ENCODE assay signal across 21 mouse cellular contexts in the genomic region with DNA sequence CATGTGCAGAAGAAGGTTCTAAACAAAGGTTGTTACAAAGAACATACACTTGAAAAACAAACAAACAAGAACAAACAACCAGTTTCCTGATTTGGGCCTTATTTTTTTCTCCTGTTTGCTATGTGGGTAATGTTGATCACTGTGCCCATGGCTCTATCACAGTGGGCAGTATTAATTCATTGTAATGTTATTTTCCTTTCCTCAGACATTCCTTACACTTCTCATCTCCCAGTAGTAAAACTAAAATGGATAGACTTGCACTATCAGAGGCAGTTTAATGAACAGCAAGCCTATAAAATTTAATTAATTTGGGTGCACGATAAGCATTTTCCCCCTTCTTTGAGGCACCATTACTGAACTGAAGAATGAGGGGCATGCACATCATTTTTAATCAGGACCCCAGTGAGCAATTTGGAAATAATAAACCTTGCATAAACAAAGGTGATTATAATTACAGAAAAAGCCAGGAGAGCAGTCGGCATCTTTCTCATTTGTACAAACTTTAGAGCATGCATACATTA.
"Had no signal": no experiment of that assay in that cellular context is flagged by ENCODE, and none has a peak within 500 bp of the region (broad histone marks: within the 10 kb centered on the region; RNA-seq: fewer than 3 reads in every experiment).

No protein-coding gene starts in this region.

- H3K27ac ChIP-seq: liver, embryonic 13.5 days; liver, embryonic 15.5 days; lung, embryonic 15.5 days; macrophage; stomach, embryonic 15.5 days; stomach, postnatal 0 days had no signal

- H3K36me3 ChIP-seq: liver, embryonic 13.5 days; liver, embryonic 15.5 days; lung, embryonic 15.5 days; stomach, embryonic 15.5 days had no signal

- H3K4me3 ChIP-seq: liver, embryonic 13.5 days; liver, embryonic 15.5 days; lung, embryonic 15.5 days; megakaryocyte, embryonic 14.5 days; myocyte; stomach, embryonic 15.5 days had no signal

- H3K27me3 ChIP-seq: liver, embryonic 13.5 days; liver, embryonic 15.5 days; lung, embryonic 15.5 days; megakaryocyte, embryonic 14.5 days; stomach, embryonic 15.5 days had no signal

- H3K4me1 ChIP-seq: liver, embryonic 13.5 days; liver, embryonic 15.5 days; lung, embryonic 15.5 days; megakaryocyte, embryonic 14.5 days; stomach, embryonic 15.5 days had no signal

- H3K9ac ChIP-seq: liver, embryonic 13.5 days; liver, embryonic 15.5 days; liver, postnatal 0 days; lung, embryonic 15.5 days; stomach, embryonic 15.5 days had no signal

- ATAC-seq: liver, postnatal 0 days; lung, postnatal 0 days; midbrain, embryonic 16.5 days had no signal

- H3K9me3 ChIP-seq: liver, embryonic 13.5 days; liver, embryonic 15.5 days; lung, embryonic 15.5 days; stomach, embryonic 15.5 days had no signal

- DNase-seq: liver, embryonic 13.5 days; liver, postnatal 0 days; lung, adult 2 months; lung, postnatal 14 days; lung, postnatal 36 days; midbrain, embryonic 14.5 days; right cerebral cortex, postnatal 14 days; thymus, adult 2 months; thymus, postnatal 25 days; thymus, postnatal 4 days had no signal

- H3K4me2 ChIP-seq: liver, embryonic 11.5 days; liver, embryonic 13.5 days; liver, embryonic 15.5 days; lung, embryonic 15.5 days; midbrain, embryonic 11.5 days; stomach, embryonic 15.5 days had no signal
